Mouse (Mus musculus): ENCODE data around the gene Il31.

DNA sequence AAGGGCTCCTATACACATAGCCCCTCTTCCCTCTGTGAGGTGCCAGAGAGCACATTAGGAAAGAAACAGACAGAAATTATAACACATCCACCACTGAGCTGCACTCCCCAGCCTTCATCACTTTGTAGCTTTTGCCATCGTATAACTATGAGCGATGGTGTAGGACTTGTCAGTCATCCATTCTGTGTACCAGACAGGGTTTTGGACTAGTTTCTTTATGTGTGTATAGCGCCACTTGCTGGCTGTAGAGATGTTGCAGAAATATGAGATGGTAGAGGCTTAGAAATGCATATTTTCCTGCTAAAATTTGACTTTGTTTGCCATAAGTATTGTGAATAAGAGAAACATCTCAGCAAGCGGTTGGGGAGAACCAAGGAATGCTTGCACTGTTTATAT lies 52.5 kb downstream of the Il31 start:
- TF ChIP-seq CTCF (IDR thresholded peaks at IDR 0.05; ENCODE audit: extremely low read depth, insufficient read depth, low read length): peak; percentile 44; the same call in 1 of the 2 replicates
- no peak for TF ChIP-seq POLR2A (IDR thresholded peaks at IDR 0.05; ENCODE audit: extremely low read depth, insufficient read depth, low read length)

Measured in cortical plate, adult 2 months (tissue).